Mouse (Mus musculus) heart, postnatal 4 days (tissue): Measurements from ENCODE around the gene Tubal3. TPM values are rescaled to one million over a fixed set of nuclear protein-coding genes. Genes with fewer than 3 reads are reported as not detected.

Experiments
- DNase-seq: peaks from one replicate; pipeline ENCODE4 v3.0.0; 2021
- microRNA-seq, 2 experiments: library from miRNA; unstranded; fragments of <30 nt; microRNA quantifications; one replicate each; pipeline ENCODE4 v1.2.0; 2021 to 2022
- total RNA-seq, 2 experiments: library from RNA; stranded (reverse); gene quantifications; 2 replicates each; pipeline ENCODE4 v1.2.3; 2021

Tubal3 gene
- total RNA-seq, 2 experiments from 2014 or later: not detected

DNA sequence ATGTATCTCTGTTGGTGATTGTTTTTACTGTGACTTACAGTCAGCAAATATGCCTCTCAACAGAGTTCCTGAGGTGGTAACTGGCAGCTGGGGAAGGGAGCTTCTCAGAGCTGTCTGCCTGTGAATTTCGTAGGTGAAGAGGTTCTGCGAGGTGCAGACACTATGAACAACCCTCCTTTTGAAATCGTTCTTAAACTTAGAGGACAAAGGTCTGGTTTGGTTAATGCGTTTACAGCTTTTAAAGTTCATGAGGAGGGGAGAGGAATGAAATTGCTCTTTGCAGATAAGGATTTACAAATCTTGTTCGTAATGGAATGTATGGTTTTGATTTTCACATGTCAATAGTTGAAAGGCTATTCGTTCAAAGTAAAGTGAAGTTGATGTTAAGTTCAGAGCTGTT is 7.6 kb downstream of the Tubal3 start:
- no peak for DNase-seq

DNA sequence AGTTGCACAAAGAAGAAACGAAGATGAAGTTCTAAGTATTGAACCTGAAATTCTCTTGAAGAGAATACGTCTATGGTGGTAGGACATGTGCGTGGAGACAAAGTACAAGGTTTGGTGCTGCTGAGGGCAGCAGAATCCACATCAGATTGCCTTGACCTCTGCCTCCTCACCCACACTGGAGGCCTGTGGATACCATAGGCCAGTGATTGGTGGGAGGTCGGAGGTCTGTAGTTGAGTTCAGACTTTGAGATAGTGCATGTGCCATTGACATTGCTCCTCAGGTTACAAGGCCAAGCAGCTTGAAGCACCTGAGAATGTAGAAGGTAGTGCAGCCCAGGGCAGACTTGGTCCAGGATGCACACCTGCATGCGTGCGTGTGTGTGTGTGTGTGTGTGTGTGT is 8.0 kb downstream of the Tubal3 start:
- DNase-seq: no peak

DNA sequence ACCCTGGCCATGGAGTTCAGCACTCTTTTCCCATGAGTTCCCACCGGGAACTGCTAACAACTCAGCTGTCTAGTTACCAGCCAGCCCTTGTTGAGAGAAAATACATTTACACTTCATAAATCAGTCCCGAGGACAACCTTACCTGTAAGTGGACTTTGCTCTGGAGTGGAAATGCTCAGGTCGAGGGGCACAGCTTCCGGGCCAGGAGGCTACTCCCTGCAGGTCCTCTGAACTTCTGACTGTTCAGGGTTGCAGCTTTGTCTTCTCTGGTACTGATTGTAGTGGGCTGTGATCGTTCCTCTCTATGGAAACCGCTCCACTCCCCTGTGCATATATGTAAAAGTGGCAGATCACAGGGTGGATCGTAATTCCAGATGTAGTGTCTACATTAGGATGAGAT is 26.6 kb downstream of the Tubal3 start:
- no peak for DNase-seq

DNA sequence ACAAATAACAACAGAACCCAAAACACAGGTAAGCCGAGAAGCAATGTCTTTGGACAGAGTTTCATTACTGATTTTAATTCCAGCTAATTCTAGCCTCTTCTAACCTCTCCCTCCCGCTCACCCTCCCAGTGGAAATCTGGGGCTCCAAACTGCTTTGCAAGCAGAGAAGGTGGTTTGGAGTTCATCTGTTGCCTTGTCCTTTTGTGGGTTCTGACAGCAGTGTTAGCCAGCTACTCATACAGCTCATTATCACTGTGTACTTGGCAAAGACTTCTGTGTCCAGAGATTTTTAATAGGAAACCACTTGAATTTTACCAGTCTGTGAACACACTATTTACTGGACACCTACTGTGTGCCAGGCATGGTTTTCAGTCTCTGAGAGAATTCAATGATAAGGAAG is 27.2 kb downstream of the Tubal3 start, which contains the start of gene Ucn3:
Gene Ucn3, minus strand, starts transcription at position 101 of the 400 bp plus-strand sequence.
- no peak for DNase-seq

DNA sequence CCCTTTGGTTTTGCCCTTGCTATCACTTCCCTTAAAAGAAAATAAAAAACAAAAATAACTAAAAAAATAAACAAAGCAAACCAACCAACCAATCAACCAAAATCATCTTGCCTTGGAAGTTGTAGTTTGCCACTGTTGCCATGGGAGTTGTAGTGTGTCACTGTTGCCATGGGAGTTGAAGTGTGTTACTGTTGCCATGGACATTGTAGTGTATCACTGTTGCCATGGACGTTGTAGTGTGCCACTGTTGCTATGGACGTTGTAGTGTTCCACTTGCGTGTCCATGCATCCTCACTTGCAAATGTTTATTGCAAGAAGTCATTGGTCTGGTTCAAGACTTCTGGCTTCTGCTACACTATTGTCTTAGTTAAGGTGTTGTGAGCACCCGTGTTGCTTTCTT is 29.2 kb downstream of the Tubal3 start:
- DNase-seq: no peak

DNA sequence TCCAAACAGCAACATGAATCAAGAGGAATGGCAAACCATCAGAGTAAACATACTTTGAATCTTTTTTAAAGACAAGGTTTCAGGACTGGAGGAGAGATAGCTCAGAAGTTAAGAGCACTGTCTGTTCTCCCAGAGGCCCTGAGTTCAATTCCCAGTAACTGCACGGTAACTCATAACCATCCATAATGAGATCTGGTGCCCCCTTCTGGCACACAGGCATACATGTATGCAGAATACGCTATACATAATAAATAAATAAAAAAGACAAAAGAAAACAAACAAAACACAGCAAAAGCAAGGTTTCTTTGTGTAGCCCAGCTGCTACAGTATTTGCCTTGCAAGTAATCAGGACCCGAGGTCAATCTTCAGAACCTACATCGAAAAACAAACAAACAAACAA is 31.4 kb downstream of the Tubal3 start:
- no peak for DNase-seq

DNA sequence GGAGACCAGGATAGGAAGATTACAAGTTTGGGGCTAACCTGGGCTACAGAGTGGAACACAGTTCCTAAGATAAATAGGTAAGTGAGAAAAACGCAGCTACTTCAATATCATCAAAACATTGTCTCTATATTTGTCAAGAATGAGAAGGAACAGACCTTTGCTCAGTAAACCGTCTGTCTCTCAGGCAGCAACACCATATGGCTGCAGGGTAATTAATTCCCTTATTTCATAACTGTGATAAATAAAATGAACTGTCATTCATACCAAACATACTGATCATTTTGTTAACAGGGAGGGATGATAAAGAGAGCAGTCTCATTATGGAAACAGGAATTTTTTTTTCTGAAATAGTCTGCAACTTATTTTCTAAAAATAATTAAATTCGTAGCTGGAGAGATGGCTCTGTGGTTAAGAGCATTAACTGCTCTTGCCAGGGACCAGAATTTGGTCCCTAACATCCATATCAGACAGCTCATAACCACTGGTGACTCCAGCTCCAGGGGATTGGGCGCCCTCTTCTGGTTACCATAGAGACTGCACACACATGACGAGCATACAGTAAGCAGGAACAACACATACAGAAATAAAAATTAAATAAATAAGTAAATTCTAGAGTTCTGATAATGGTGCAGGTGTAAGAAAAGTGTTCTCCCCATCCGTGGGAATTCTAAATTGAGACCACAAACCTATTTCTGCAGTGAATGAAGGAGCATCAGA is 33.3 kb downstream of the Tubal3 start:
- DNase-seq: no peak

DNA sequence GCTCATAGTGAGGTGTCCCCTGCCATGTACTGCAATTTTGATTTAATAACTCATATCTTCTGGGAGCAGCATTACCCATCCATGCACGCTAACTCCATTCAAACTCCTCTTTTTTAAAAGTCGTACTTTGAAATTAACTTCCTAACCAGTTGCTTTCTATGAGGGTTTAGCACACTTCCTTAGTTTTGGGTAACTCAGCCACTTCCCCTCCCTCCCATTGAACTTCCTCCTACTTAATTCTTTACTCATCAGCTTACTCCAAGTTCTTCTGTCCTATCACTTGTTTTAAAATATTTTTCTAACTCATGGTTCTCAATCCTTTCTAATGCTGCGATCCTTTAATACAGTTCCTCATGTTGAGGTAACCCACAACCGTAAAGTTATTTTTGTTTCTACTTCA is 50.8 kb downstream of the Tubal3 start:
- DNase-seq: no peak

Small RNAs within 50 kb of the gene (microRNA-seq; reads per million reads assigned to microRNA genes)
- 0 reads per million in 2 experiments for gene Gm22460

Other genes with a start within 250 kb of the Tubal3 start
- gene Calml3, start 114.0 kb upstream of the Tubal3 start, total RNA-seq: not detected
- gene Calm4, start 80.5 kb upstream of the Tubal3 start, total RNA-seq: not detected
- not detected for gene Calm5, start 64.1 kb upstream of the Tubal3 start, total RNA-seq
- 10 to 100 TPM; 41.3 to 41.4 TPM for gene Net1, start 54 bp upstream of the Tubal3 start, total RNA-seq
- not detected for gene Ucn3, start 27.1 kb downstream of the Tubal3 start, total RNA-seq
- gene Akr1c14, start 130.7 kb downstream of the Tubal3 start, total RNA-seq: 1 to 10 TPM; 5.4 to 5.6 TPM
- not detected for gene Akr1c18, start 232.4 kb downstream of the Tubal3 start, total RNA-seq